Mouse (Mus musculus) midbrain, embryonic 15.5 days (tissue): ENCODE measurements around the gene Acss3. TPM values are rescaled to one million over a fixed set of nuclear protein-coding genes. Genes with fewer than 3 reads are reported as not detected.

ENCODE experiments used
- ATAC-seq: fragments of 200-750 bp; cut with Nextera tagmentation; replicated peaks from 2 replicates; pipeline ENCODE4 v1.8.0; 2017; ENCODE audit warnings: moderate TSS enrichment
- H3K27ac ChIP-seq: fragments of 300-500 bp; sonication (generic); 2 replicates; pipeline ENCODE4 v1.5.1; 2015; ENCODE audit warnings: mild to moderate bottlenecking, inconsistent platforms
- H3K27me3 ChIP-seq: fragments of 300-500 bp; sonication (generic); replicated peaks from 2 replicates; pipeline ENCODE4 v1.6.1; 2015; ENCODE audit warnings: inconsistent platforms
- H3K36me3 ChIP-seq: fragments of 300-500 bp; sonication (generic); replicated peaks from 2 replicates; pipeline ENCODE4 v1.6.1; 2015; ENCODE audit warnings: inconsistent platforms
- H3K4me1 ChIP-seq: fragments of 300-500 bp; sonication (generic); 2 replicates; pipeline ENCODE4 v1.6.1; 2015; ENCODE audit warnings: inconsistent platforms
- H3K4me2 ChIP-seq: fragments of 300-500 bp; sonication (generic); 2 replicates; pipeline ENCODE4 v1.6.1; 2015; ENCODE audit warnings: inconsistent platforms, mild to moderate bottlenecking, moderate library complexity
- H3K4me3 ChIP-seq: fragments of 300-500 bp; sonication (generic); 2 replicates; pipeline ENCODE4 v1.5.1; 2015; ENCODE audit warnings: mild to moderate bottlenecking, inconsistent platforms
- H3K9ac ChIP-seq: fragments of 300-500 bp; sonication (generic); 2 replicates; pipeline ENCODE4 v1.6.1; 2015; ENCODE audit warnings: mild to moderate bottlenecking, inconsistent platforms
- H3K9me3 ChIP-seq: fragments of 300-500 bp; sonication (generic); 2 replicates; pipeline ENCODE4 v1.6.1; 2016; ENCODE audit warnings: inconsistent platforms
- WGBS: fragments of 180-500 bp; shearing (Covaris S2); methylation state at CpG from one replicate; pipeline ENCODE4 v1.1.7; 2015; ENCODE audit warnings: mixed read lengths; 5-methylcytosine and 5-hydroxymethylcytosine counted together
- polyA plus RNA-seq: library from polyadenylated mRNA; unstranded; fragments of >200 nt; fragmentation: Nextera tagmentation; extraction: Ambion mirVana; gene quantifications from 2 replicates; pipeline ENCODE4 v1.2.1, GENCODE M21; 2015

Gene Acss3
- polyA plus RNA-seq, 1 experiment from 2014 or later, result 0.76 TPM

- Histone ChIP-seq H3K9me3 (no peaks in the 10 kb centered on the region), H3K27ac (no peak overlapping the region), H3K4me1 (no peaks in the 10 kb centered on the region), H3K9ac (no peak overlapping the region), H3K27me3 (no peaks in the 10 kb centered on the region), H3K4me3 (no peak overlapping the region), H3K4me2 (no peak overlapping the region), H3K36me3 (no peaks in the 10 kb centered on the region)
- no peak for ATAC-seq
- 58% methylated on average over 1 of the region's 1 CpGs for WGBS
Observed at GRCm38 (mm10) chr10:107115121-107115520, 8.3 kb downstream of the Acss3 start.

GRCm38 (mm10) chr10:107094452-107094851 lies 29.0 kb downstream of the Acss3 start:
- Histone ChIP-seq H3K4me3 (no peak overlapping the region), H3K4me1 (no peaks in the 10 kb centered on the region), H3K27me3 (no peaks in the 10 kb centered on the region), H3K4me2 (no peak overlapping the region), H3K9me3 (no peaks in the 10 kb centered on the region), H3K9ac (no peak overlapping the region), H3K36me3 (no peaks in the 10 kb centered on the region), H3K27ac (no peak overlapping the region)
- ATAC-seq, result no peak
- 56% methylated on average over 3 of the region's 3 CpGs for WGBS

GRCm38 (mm10) chr10:107053846-107054624 lies 69.4 kb downstream of the Acss3 start:
- WGBS, result 77% methylated on average over 4 of the region's 4 CpGs

GRCm38 (mm10) chr10:107050489-107050888 lies 73.0 kb downstream of the Acss3 start:
- no peak for ATAC-seq
- no peaks in the 10 kb centered on the region for H3K4me1 ChIP-seq
- no peak overlapping the region for H3K27ac ChIP-seq
- H3K36me3 ChIP-seq, result no peaks in the 10 kb centered on the region
- H3K9ac ChIP-seq, result no peak overlapping the region
- WGBS, result 88% methylated on average over 2 of the region's 2 CpGs
- H3K27me3 ChIP-seq, result no peaks in the 10 kb centered on the region
- H3K9me3 ChIP-seq, result no peaks in the 10 kb centered on the region
- no peak overlapping the region for H3K4me3 ChIP-seq
- no peak overlapping the region for H3K4me2 ChIP-seq

More at GRCm38 (mm10) chr10:107053846-107054624, 69.4 kb downstream of the Acss3 start:
- Histone ChIP-seq H3K9ac (no peak overlapping the region), H3K27ac (no peak overlapping the region), H3K9me3 (no peaks in the 10 kb centered on the region), H3K27me3 (no peaks in the 10 kb centered on the region), H3K4me3 (no peak overlapping the region), H3K4me1 (no peaks in the 10 kb centered on the region), H3K4me2 (no peak overlapping the region), H3K36me3 (no peaks in the 10 kb centered on the region)
- ATAC-seq, result no peak

GRCm38 (mm10) chr10:107042656-107043055 lies 80.8 kb downstream of the Acss3 start:
- Histone ChIP-seq H3K27ac (no peak overlapping the region), H3K9ac (no peak overlapping the region), H3K4me1 (no peaks in the 10 kb centered on the region), H3K4me3 (no peak overlapping the region), H3K4me2 (no peak overlapping the region), H3K27me3 (no peaks in the 10 kb centered on the region), H3K9me3 (no peaks in the 10 kb centered on the region), H3K36me3 (no peaks in the 10 kb centered on the region)
- no peak for ATAC-seq
- 87% methylated on average over 1 of the region's 1 CpGs for WGBS

- WGBS, result 95% methylated on average over 2 of the region's 2 CpGs
- no peak for ATAC-seq
Observed at GRCm38 (mm10) chr10:107040837-107041236, 82.6 kb downstream of the Acss3 start.

GRCm38 (mm10) chr10:107040378-107040777 lies 83.1 kb downstream of the Acss3 start:
- 80% methylated on average over 6 of the region's 6 CpGs for WGBS
- H3K4me2 ChIP-seq, result no peak overlapping the region
- ATAC-seq, result no peak
- no peaks in the 10 kb centered on the region for H3K27me3 ChIP-seq
- H3K4me1 ChIP-seq, result no peaks in the 10 kb centered on the region; the same call in 1 of the 2 replicates
- no peak overlapping the region for H3K9ac ChIP-seq
- no peak overlapping the region for H3K4me3 ChIP-seq
- H3K36me3 ChIP-seq, result no peaks in the 10 kb centered on the region
- H3K9me3 ChIP-seq, result no peaks in the 10 kb centered on the region
- H3K27ac ChIP-seq, result no peak overlapping the region

More at GRCm38 (mm10) chr10:107040837-107041236, 82.6 kb downstream of the Acss3 start:
- Histone ChIP-seq H3K9me3 (no peaks in the 10 kb centered on the region), H3K4me1 (no peaks in the 10 kb centered on the region; the same call in 1 of the 2 replicates), H3K9ac (no peak overlapping the region), H3K27me3 (no peaks in the 10 kb centered on the region), H3K4me2 (no peak overlapping the region), H3K4me3 (no peak overlapping the region), H3K27ac (no peak overlapping the region), H3K36me3 (no peaks in the 10 kb centered on the region)

GRCm38 (mm10) chr10:107039211-107039610 lies 84.3 kb downstream of the Acss3 start:
- ATAC-seq, result no peak
- H3K9me3 ChIP-seq, result no peaks in the 10 kb centered on the region
- H3K4me3 ChIP-seq, result no peak overlapping the region
- H3K4me1 ChIP-seq, result no peaks in the 10 kb centered on the region; the same call in 1 of the 2 replicates
- H3K9ac ChIP-seq, result no peak overlapping the region
- no peak overlapping the region for H3K27ac ChIP-seq
- no peak overlapping the region for H3K4me2 ChIP-seq
- 87% methylated on average over 4 of the region's 4 CpGs for WGBS
- H3K36me3 ChIP-seq, result no peaks in the 10 kb centered on the region
- H3K27me3 ChIP-seq, result no peaks in the 10 kb centered on the region

GRCm38 (mm10) chr10:107024254-107024653 lies 99.2 kb downstream of the Acss3 start:
- no peak overlapping the region for H3K27ac ChIP-seq
- WGBS, result 92% methylated on average over 4 of the region's 4 CpGs
- H3K9ac ChIP-seq, result no peak overlapping the region
- no peak for ATAC-seq
- H3K27me3 ChIP-seq, result no peaks in the 10 kb centered on the region
- no peak overlapping the region for H3K4me3 ChIP-seq
- no peaks in the 10 kb centered on the region for H3K36me3 ChIP-seq
- H3K4me1 ChIP-seq, result no peaks in the 10 kb centered on the region
- H3K4me2 ChIP-seq, result no peak overlapping the region
- no peaks in the 10 kb centered on the region for H3K9me3 ChIP-seq

- Histone ChIP-seq H3K9me3 (no peaks in the 10 kb centered on the region), H3K4me1 (no peaks in the 10 kb centered on the region), H3K36me3 (no peaks in the 10 kb centered on the region), H3K27me3 (no peaks in the 10 kb centered on the region), H3K4me2 (no peak overlapping the region), H3K9ac (no peak overlapping the region), H3K4me3 (no peak overlapping the region), H3K27ac (no peak overlapping the region)
- ATAC-seq, result no peak
- 69% methylated on average over 5 of the region's 5 CpGs for WGBS
Observed at GRCm38 (mm10) chr10:107021118-107021517, 102.3 kb downstream of the Acss3 start.

GRCm38 (mm10) chr10:107011142-107011541 lies 112.3 kb downstream of the Acss3 start:
- Histone ChIP-seq H3K4me1 (no peaks in the 10 kb centered on the region), H3K9me3 (no peaks in the 10 kb centered on the region), H3K4me2 (no peak overlapping the region), H3K36me3 (no peaks in the 10 kb centered on the region), H3K9ac (no peak overlapping the region), H3K27me3 (no peaks in the 10 kb centered on the region), H3K4me3 (no peak overlapping the region), H3K27ac (no peak overlapping the region)
- 59% methylated on average over 2 of the region's 2 CpGs for WGBS
- no peak for ATAC-seq

- Histone ChIP-seq H3K4me3 (no peak overlapping the region), H3K27ac (no peak overlapping the region), H3K36me3 (no peaks in the 10 kb centered on the region), H3K4me2 (no peak overlapping the region), H3K4me1 (no peaks in the 10 kb centered on the region), H3K9me3 (no peaks in the 10 kb centered on the region), H3K27me3 (no peaks in the 10 kb centered on the region), H3K9ac (no peak overlapping the region)
- 56% methylated on average over 2 of the region's 2 CpGs for WGBS
- peak; percentile 75 for ATAC-seq
Observed at GRCm38 (mm10) chr10:106998052-106998625, 125.3 kb downstream of the Acss3 start.

- Histone ChIP-seq H3K9me3 (no peaks in the 10 kb centered on the region), H3K4me1 (no peaks in the 10 kb centered on the region), H3K4me3 (no peak overlapping the region), H3K36me3 (no peaks in the 10 kb centered on the region), H3K27ac (no peak overlapping the region), H3K9ac (no peak overlapping the region), H3K27me3 (no peaks in the 10 kb centered on the region), H3K4me2 (no peak overlapping the region)
- 49% methylated on average over 4 of the region's 4 CpGs for WGBS
- ATAC-seq, result no peak
Observed at GRCm38 (mm10) chr10:106989478-106989877, 134.0 kb downstream of the Acss3 start.
